Mouse (Mus musculus) kidney, adult 18-20 months (tissue): Measurements from ENCODE around the gene Ccser1.
"Not testable (repeated sequence)": the region's sequence is repeated elsewhere in the genome, so short reads cannot be mapped to it uniquely, and the experiment has no call there.

Source experiments
- DNase-seq: peaks from one replicate; pipeline ENCODE4 v3.0.0; 2021

Ccser1 gene

DNA sequence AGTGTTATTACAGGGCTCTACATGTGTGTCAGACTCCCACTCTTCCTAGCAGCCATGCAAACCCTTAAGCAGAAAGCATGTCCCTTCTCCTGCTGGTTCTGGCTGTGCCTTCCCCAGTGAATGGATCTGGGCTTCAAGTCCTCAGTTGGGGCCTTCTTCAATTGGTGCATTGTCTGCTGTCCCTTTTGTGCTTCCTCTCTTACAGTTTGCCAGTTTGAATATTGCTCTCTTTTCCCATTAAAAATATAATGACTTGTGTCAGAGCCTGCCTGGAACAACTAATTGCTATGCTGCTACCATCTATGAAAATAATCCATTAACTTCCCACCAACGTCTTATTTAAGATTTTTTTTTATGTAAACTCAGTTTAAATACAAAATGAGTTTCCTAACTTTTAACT, 566.2 kb downstream of the Ccser1 start:
- DNase-seq: no peak

DNA sequence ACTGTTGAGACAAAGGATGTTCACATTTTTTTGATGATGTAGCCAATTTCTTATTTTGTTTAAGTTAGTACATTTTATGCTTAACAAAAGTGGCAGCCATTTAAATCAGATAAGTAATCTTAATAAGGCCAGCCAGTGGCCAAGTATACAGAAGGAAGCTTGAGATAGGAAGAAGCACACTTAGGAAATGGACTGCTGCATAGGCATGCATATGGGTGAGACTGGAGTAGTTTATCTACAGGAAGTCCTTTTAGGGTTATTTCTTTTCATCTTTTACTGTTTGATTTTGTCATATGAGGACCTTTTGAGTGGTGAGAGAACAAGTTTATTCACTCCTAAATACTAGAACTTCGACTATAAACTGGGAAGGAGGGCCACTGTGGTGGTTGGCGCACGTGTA, 582.0 kb downstream of the Ccser1 start:
- DNase-seq: no peak

DNA sequence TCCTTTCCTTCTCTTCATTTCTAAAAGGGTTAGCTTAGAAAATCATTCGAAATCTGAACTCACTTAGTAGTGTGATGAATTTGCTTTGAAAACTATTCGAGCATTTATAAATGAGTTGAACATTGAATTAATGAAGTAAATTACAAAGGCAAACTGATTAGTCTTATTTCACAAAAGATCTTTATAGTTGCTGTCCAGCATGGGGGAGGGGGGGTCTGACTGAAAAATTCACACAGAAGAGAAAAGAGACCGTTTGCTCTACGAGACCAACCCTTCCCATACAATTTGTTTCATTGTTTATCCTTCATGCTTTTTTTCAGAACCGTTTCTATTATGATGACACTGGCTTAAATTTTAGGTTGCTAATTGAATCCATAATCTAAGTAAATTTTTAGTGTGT, 583.3 kb downstream of the Ccser1 start:
- DNase-seq: no peak

DNA sequence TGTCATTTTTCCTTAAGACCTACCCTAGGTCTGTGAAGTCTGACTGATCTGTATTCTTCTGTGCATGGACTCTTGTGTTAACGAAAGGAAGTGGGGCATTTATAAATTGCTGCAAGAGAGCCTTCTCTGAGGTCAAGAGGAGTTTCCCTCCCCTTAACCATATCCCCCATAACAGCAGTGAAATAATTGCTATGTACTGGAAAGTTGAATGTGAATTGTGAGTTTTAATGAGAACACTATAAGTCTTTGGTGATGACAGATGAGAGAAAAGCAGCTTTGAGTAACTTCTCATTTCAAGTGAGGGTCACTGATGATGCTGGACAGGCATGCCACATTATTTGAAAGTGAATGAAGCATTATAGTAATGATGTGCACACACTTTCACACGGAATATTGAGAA, 585.7 kb downstream of the Ccser1 start:
- no peak for DNase-seq

DNA sequence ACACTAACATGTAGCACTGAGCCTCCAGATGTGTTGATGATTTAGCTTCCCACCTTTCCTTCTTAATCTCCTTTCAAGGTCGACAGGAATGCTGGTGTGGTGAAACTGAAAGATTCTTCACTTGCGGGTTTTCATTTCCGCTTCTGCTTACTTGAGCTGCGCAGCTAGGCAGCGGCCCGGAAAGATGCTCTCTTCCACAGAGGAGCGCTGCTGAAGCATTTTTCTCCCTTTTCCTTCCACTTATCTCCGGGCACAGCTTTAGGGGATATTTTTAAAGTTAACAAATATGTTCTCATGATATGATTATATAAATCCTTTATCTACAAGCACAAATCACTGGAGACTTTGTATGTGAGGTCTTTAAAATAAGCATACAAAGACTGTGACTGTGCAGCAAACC, 587.0 kb downstream of the Ccser1 start:
- no peak for DNase-seq

DNA sequence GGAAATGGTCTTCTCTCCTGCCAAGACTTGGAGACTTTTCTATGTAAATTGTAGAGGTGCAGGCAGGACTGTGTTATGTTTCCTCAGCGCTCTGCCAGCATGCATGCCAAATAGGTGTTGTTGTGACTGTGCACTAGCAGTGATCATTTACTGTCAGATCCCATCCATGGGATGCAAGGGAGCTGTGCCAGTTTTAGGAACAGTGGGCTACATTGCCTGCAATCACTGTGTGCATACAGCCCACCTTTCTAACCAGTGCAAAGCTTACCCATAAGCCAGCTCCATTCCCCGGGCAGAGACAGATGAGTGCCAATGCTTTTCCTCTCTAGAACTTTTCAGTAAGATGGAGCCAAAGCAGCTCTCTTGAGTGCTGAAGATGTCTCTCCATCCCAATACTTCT, 606.6 kb downstream of the Ccser1 start:
- no peak for DNase-seq

DNA sequence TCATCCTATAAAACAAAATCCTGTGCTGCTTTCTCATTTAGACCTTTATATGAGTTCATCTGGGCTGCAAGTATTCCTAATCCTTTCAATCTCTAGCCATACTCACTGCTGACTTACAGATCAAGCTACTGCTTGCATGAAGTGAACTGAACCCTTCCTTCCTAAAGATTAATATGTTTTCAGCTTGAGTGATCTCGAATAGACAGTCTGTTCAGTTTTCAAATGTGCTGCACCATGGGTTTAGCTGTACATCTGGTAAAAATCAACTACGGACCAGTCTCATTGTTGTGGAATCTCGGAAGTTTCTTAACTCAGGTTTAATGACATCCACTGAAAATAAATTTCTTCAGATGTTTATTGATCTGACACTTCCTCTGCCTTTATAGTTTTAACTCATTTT, 620.8 kb downstream of the Ccser1 start:
- DNase-seq: no peak

DNA sequence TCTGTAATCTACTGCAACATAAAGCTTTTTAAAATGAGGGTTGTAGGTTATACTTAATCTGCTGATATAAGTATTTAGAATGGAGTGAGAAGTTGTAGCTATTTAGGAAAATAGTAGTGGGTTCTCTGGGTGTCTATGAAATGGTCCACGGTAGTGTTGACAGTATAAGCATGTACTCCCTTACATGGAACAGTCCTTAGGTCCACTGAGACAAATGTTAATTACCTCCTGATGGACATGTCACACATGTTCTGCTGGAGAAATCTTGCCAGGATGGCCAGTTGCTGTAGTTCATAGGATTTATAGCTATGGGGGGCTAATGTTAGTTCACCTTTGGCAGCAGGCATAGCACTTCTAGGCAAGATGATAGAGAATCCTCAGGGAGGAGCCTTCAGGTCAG, 625.4 kb downstream of the Ccser1 start:
- no peak for DNase-seq

DNA sequence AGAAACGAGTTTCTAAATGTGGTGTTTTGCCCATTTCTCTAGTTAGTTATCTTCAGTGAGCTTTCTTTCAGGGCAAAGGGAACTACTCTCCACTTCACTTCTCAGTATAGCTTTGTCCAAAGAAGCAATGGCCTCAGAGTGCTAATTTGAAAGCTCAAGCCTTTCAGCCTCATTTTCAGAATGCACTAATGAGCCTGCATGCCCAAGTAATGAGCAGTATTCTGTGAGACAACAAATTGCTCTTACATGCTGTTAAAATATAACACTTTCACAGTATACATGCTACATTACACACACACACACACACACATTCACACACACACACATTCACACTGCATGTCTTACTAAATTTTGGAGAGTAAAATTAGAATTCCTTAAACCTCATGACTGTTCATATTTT, 637.6 kb downstream of the Ccser1 start:
- no peak for DNase-seq

DNA sequence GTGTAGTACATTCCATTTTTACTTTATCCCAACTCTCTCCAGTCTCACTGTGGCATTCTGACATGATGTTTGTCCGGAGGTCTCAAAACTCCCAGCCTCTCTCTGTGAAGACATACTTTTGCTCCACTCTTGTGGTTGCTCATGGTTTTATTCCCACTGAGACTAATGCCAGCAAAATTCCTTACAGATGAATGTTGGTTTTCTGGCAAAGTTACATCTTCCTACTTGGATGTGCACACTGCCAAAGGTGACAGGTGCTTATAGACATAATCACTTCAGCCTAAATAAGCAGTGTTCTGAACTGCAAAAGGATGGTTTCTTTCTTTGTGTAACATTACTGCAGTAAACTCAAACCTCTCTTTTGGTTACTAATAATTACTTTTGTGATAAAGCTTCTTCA, 696.2 kb downstream of the Ccser1 start:
- no peak for DNase-seq

DNA sequence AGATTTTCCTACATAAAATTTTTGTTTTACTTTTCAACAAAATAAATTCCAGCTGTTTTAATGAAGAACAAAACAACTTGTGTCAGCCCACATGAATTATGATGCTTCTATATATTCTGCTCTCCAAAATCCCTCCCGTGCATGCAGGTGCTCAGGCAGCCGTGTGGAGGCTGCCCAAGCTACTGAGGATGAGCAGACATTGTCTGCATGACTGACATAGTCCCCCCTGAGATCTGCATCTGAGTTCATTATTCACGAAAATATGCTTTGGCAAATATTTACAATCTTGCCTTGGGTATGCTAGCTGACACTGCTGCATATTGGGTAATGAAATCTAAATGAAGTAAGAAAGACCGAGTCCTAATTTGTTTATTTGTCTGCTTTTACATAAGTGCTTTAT, 718.1 kb downstream of the Ccser1 start:
- DNase-seq: no peak

DNA sequence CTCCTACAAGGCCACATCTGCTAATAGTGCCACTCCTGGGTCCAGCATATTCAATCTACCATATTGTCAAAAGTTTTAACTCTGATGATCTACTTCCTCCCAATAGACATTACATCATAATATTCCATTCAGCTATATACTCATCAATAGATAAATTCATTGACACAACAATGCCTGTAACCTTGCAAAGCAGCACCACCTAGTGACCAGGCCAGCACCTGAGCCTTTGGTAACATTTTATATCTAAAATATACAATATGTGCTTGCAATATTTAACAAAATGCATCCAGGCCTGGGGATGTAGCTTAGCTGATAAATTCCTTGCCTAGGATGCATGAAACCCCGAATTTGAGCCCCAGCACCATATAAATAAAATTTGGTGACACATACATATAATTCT, 722.6 kb downstream of the Ccser1 start:
- peak; percentile 16 for DNase-seq

DNA sequence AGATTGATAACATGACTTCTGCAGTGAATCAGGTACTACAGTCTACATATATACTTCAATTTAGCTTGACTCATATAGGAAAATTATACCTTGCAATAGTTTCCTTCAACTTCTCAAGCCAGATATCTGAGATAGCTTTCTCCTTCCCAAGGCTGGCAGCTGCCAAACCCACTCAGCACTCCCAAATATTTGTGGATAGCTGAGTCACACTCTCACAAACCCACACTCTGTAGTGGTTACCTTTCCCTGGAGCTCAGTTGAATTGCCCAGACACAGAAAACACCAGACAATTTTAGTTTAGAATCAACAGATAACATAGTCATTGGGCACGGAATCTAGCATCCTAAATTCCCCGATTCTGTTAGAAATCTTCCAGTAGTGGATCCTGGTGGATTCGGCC, 732.8 kb downstream of the Ccser1 start:
- DNase-seq: no peak

DNA sequence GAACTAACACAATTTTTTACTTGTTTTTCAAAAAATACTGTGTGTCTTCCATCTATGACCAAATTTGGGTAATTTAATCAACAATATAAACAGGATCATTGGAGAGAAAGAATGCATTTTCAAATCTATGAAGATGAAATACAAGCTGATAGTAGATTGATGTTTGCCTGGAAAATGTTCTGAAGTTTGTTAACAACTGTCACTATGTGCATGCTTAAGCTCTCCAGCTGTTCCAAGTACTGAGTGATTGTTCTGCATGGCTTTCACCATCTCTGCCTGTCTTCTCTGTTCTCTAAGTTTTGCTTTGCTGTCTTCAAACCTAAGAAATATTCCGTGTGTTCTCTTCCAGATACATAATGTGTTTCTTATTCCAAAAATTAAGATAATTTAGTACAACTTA, 751.5 kb downstream of the Ccser1 start:
- no peak for DNase-seq

DNA sequence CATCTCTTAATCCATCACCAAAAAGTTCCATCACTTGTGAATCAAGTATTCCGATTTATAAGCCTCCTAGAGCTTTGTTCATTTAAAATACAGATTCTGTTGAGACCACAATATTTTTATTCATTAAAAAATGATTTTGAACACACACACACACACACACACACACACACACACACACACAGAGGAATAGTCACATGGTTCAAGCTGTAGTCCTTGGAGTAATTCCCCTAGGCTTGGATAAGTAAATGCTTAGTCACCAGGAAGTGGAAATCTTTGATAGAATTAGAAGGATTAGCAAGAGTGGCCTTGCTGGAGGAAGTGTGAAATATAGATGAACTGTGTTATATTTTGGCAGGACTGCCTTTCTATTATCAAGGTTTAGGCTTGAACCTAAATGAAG, 756.5 kb downstream of the Ccser1 start:
- DNase-seq: no peak

DNA sequence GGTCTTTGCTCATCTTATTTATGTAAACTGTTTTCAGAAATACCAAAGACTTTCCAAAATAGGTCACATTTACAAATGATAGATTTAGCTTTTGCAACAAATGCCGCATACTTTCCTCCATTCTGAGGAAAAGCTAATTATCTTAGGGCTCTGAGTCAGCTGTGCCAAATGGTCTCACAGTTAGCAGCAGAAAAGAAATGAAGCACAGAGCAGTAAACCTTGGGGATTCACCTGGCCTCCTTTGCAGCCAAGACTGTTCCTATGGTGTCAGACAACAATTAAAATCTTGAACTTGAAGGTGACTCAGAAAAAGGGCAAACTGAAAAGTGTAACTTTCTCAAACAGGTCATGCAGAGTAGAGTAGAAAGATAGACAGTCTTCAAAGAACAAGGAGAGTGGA, 759.1 kb downstream of the Ccser1 start:
- DNase-seq: no peak

DNA sequence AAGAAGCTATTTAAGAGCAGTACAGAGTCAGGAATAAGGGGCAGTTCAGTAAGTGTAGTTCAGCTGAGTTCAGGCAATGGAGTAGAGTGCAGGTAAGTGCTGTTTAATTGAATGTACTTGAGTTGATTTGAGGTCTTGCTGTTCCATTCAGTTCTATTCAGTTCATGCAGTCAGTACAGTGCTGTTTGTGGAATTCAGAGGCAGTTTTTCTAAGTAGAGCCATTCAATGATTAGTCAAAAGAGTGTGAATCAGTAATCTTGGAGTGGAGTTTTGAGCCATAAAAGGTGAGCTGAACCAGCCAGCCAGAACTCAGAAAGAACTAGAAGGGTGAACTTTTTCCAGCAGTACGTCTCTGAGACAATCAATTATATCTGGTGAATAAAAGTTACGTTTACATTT, 773.6 kb downstream of the Ccser1 start:
- DNase-seq: no peak

DNA sequence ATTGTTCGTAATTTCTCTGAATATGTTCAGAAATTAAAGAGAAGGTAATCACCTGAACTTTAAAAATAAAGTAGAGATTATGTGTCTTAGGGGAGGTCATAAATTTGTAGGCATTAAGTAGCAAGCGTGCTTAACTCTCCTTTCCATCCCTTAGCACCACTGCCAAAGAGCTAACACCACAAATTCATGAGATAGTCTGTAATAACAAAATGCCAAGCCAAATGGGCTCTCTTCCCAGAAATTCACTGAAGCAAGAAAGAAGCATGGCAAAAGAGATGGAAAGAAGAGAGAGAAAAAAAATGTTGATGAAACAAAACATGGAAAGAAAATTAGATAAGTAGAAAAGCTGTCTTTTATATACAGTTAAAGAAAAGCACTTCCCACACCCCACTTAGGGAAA, 796.8 kb downstream of the Ccser1 start:
- no peak for DNase-seq

DNA sequence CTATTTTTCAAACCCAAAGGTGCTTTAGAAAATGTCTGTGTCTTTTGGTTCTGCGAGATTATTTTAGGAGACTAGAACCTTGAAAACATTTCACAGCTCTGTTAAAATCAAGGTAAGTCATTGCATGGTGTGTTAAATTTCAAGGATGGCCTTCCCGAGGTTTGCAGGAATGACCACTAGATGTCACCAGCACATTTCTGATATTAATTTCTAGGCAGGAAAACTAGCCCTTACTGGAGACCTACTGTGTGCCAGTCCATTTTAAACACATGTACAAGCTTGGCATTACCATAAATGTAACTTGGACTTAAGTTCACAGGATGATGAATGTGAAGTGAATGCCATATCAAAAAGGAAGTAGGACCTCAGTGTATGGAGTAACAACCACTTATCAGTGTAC, 798.3 kb downstream of the Ccser1 start:
- DNase-seq: no peak

DNA sequence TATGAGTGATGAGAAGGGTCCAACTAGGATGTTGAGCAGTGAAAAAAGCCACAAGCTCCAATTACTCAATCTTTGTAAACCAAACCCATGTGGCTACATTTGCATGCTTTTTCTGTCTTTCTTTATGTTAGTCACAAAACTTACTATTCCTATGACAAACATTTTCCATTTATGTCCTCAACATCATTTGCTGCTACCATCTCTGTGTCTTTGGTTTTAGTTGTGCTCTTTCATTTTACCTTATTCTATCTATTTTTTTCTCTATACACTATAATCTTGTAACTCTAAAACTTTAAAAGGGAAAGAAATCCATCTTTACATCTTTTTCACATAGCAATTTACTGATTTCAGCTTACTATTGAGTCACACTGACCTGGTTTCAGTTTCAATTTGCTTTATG, 834.2 kb downstream of the Ccser1 start:
- DNase-seq: no peak

DNA sequence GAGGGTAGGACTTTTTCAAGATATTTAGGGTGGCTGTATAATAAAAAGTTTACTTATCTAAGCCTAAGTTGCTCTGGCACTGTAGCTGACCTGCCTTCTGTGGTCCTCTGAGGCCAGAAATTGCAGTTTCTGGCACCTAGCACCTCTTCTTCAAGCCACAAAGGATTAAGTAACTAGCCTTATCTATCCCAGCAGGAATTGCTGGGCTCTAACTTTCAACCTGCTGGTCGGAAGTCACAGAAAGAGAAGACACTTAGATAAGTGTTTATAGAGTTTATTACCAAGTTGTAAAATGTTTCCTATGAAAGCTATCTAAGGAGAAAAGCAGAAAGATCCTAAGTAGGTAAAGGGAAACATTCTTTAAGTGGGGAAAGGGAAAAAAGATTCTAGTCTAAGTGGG, 864.3 kb downstream of the Ccser1 start:
- no peak for DNase-seq

DNA sequence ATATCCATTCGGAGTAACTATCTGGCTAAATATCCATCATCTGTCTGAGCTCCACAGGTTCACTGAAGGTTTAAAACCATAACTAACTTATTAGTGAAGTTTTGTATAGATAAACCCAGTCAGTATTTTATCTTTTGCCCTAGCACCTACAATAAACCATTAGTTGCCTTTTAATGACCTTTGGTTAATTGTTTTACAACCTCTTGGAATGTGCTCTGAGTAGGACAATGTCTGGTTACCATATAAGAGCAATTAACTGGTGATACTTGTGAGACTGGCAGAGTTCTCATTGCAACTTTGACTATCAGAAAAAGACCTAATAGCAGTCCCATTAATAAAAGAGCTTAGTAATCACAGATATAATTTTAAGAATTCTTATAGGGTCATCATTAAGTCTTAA, 864.9 kb downstream of the Ccser1 start:
- DNase-seq: not testable (repeated sequence)

DNA sequence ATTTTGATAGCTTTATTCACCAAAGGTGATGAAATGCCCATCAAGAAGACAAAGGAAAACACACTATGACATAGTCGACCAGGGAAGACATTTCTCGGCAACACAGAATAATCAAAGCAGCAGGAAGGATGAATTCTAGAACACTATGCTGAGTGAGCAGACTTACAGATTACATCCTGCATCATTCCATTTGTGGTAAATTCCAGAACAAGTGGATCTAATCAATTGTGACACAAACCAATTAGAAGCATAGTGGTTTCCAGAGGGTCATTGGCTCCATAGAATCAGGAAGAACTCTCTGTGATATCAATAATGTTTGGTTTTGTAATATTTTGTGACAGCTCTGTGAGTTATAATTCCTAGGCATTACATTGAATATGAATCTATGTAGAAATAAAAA, 875.2 kb downstream of the Ccser1 start:
- DNase-seq: no peak

DNA sequence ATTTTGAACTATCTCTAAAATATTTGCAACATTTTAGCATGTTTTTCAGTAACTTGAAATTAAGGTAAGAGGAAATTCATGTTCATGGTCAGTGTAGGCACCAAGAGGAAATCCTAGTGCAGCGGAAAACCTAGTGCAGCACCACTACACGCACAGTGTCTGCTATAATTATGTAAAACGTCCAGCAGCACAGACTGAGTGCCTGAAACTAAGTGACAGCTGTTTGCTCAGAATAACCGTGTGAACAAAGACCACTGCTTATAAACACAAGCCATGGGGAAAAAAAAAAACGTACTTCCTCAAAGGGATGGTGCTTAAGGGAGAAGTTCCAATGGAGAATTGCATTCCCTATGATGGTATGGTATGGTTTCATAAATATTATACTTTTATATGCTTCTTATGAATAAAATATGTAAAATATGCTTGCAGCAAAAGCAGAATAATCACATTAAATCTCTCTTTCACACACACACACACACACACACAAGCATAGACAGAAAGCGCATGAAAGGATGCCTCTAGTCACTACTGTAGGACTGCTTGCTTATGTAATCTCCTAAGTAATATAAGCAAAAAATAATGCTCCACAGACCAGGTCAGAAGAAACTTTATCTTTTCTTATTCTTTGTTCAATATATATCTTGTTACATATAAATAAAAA, 886.4 kb downstream of the Ccser1 start:
- no peak for DNase-seq

DNA sequence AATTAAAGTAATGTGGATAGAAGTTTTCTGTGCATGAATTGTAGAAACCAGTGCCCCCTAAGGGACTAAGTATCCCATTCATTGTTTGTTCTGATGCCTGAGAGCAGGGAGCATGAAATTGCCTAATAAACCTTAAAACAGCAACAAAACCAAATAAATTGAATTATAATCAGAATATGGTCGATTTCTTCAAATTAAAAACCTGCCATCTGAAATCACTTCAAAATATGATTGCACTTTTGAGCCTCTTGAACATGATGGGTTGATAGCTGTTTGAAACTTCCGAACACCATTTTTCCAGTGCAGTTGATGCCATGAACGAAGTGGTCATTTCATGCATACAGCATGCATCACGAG, 886.9 kb downstream of the Ccser1 start:
- DNase-seq: no peak

DNA sequence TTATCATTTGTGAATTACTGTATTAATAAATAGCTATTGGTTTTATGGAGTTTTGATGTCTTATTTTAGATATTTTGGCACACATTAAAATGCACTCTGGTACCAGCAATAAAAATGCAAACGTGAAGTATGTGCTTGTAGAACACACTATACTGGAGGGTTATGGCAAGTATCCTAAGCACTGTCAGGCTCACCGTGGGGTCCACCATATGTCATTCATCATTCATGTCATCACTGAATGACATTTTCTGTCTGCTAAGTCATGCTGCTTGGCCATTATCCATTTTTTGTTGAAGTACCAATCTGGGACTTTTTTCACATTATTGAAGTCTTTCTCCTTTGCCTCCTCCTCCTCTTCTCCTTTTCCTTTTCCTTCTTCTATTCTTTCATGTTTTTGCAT, 925.3 kb downstream of the Ccser1 start:
- no peak for DNase-seq
